Mouse (Mus musculus): ENCODE data around the gene Igsf21. TPM values are rescaled to one million over a fixed set of nuclear protein-coding genes. Genes with fewer than 3 reads are reported as not detected.

Gene Igsf21
- polyA plus RNA-seq, 1 experiment from 2014 or later = 1.2 TPM

DNA sequence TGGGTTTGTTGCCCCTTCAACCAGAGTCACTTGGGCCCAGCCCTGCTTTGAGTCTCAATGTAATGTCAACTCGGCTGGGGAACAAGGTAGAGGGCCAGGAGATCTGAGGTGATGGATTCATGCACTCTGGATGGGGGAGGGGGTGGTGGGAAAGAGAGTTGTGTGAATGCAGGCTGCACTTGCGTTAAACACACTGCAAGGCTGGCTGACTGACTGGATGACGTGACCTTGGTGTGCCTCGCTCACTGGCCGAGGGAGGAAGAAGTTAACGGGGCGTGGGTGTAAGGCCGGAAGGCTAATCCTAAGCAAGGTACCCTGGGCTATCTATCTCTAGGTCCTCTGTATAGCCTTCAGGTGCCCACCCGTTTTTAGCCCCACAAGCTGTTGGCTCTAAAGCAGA lies 31.4 kb downstream of the Igsf21 start:
- H3K27ac ChIP-seq (replicated peaks) = no peak overlapping the region
- no peak for ATAC-seq (ENCODE audit: insufficient number of reproducible peaks, low FRiP score, low TSS enrichment, low read depth)
- H3K4me2 ChIP-seq (replicated peaks) = no peak overlapping the region
- WGBS = 64% methylated on average over 9 of the region's 9 CpGs
- H3K9ac ChIP-seq = no peak overlapping the region
- no peaks in the 10 kb centered on the region for H3K36me3 ChIP-seq
- no peak overlapping the region for H3K4me3 ChIP-seq (replicated peaks)
- H3K9me3 ChIP-seq (replicated peaks) = no peaks in the 10 kb centered on the region
- H3K4me1 ChIP-seq = no peaks in the 10 kb centered on the region
- H3K27me3 ChIP-seq = peaks cover 5% of the 10 kb centered on the region; the same call in 1 of the 2 replicates

DNA sequence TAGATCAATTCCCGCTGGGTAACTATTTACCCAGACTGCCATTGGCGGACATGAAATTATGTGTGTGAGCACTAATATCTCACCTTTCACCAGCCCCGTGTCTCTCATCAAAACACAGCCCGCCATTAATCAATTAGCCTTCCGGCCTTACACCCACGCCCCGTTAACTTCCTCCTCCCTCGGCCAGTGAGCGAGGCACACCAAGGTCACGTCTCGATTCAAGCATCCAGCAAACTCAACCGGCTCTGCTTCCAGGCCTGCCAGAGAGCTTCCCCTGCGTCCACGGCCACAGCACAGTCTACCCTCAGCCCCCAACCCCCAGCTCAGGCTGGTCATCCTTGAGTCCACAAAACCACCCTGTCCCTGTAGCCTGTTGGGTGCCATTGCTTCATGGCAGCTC lies 32.2 kb downstream of the Igsf21 start:
- 42% methylated on average over 14 of the region's 14 CpGs for WGBS
- no peaks in the 10 kb centered on the region for H3K9me3 ChIP-seq (replicated peaks)
- no peak overlapping the region for H3K4me2 ChIP-seq (replicated peaks)
- H3K4me1 ChIP-seq = no peaks in the 10 kb centered on the region
- ATAC-seq (ENCODE audit: insufficient number of reproducible peaks, low FRiP score, low TSS enrichment, low read depth) = no peak
- 0 out of 2 replicates have a peak, but pooled peaks cover 2% of the 10 kb centered on the region for H3K27me3 ChIP-seq
- H3K9ac ChIP-seq = no peak overlapping the region
- H3K4me3 ChIP-seq (replicated peaks) = no peak overlapping the region
- no peaks in the 10 kb centered on the region for H3K36me3 ChIP-seq
- no peak overlapping the region for H3K27ac ChIP-seq (replicated peaks)

DNA sequence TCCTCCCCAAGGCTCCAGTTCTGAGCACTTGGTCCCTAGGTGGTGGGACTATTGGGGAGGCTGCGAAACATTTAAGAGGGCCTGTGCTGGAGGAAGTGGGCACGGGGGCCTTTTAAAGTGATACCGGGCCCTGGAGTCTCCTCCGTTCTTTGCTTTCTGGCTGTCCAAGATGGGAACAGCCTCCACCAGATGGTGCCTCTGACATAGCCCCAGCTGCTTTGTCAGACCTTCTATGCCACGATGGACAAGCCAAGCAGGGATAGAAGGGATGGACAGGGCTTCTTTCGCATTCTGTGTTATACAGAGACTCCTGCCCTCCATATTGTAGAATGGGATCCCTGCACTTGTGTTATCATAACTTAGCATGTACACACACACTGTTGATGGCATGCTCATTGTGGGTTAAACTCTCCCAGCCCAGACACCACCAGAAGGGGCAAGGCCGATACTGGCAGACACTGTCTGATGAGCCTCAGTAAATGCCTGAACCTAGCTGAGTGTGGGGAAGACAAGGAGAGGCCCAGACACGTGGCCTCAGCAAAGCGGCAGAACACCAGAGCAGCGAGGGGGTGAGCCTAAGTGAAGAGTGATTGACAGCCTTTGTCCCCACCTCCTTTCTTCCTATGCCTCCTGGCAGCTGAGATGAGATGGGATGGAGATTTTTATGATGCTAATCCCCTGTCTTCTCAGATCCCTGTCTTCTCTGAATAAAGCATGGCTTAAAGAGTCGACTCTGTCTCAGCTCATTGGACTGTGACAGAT lies 36.3 kb downstream of the Igsf21 start:
- no peaks in the 10 kb centered on the region for H3K9me3 ChIP-seq (replicated peaks)
- H3K4me2 ChIP-seq (replicated peaks) = no peak overlapping the region
- no peaks in the 10 kb centered on the region for H3K36me3 ChIP-seq
- H3K9ac ChIP-seq = no peak overlapping the region
- ATAC-seq (ENCODE audit: insufficient number of reproducible peaks, low FRiP score, low TSS enrichment, low read depth) = no peak
- no peak overlapping the region for H3K27ac ChIP-seq (replicated peaks)
- no peak overlapping the region for H3K4me3 ChIP-seq (replicated peaks)
- no peaks in the 10 kb centered on the region for H3K27me3 ChIP-seq
- no peaks in the 10 kb centered on the region for H3K4me1 ChIP-seq
- WGBS = 66% methylated on average over 11 of the region's 11 CpGs

DNA sequence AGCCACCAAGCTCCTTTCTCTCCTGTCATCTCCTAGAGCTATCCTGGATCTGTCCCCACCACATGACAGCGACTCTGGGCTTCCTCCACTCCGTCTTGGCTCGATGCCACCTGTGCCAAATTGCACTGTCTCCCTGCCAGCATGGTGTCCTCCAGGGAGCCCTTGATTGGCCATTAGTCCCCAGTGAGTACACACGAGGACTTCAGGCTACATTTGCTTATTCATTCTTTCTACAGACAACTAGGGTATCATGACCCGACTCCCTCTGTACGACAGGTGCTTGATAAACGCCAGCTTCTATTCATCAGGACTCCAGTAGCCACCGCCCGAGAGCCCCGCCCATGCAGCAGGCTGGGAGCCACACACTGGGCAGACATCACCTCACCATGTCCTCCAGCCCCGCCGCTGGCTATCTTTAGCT lies 40.8 kb downstream of the Igsf21 start:
- no peak for ATAC-seq (ENCODE audit: insufficient number of reproducible peaks, low FRiP score, low TSS enrichment, low read depth)
- Histone ChIP-seq H3K27me3 (no peaks in the 10 kb centered on the region), H3K36me3 (no peaks in the 10 kb centered on the region), H3K27ac (replicated peaks) (no peak overlapping the region), H3K9ac (no peak overlapping the region), H3K4me1 (no peaks in the 10 kb centered on the region), H3K4me3 (replicated peaks) (no peak overlapping the region), H3K4me2 (replicated peaks) (no peak overlapping the region), H3K9me3 (replicated peaks) (no peaks in the 10 kb centered on the region)
- 63% methylated on average over 12 of the region's 12 CpGs for WGBS

DNA sequence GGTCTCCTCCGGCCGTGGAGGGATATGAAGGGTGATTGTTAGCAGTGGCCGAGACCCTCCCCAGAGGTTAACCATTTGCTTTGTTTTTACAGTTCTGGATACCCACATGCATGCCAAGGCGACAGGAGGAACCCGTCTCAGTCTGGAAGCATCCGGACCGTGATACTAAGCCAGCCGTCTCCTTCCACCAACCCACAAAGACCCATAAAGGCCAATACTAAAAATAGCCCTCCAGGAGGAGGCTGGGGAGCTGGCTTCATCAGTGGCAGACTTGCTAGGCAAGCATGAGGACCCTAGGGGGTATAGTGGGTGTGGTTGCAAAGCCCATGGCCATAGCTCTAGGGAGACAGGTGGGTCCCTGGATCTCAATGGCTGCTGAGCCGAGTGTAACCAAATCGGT lies 41.8 kb downstream of the Igsf21 start:
- H3K9ac ChIP-seq = no peak overlapping the region
- 81% methylated on average over 10 of the region's 10 CpGs for WGBS

DNA sequence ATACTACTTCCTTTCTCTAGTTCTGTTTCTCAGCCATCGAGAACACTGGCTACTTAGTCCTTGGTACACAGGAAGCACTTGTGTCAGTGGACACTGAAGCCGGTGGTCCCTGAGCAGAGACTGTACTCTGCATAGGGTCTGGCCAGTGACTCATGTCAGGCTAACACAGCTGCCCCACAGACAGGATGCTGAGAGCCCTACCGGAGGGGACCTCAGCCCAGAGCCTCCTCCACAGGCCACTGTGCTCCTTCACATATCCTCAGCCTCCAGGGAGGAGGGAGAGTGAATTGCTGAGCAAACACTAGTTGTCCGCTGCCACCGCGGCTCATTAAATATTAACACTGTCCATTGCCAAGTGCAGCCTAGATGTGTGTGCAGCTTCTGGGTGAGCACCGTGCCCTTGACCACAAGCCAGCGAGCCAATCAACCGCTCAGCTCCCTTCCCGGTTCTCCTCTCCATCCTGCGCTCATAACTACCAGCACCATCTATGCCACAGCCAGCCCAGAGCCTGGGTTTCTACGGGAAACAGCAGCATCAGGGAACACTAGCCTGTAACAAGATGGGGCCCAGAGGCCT lies 42.8 kb downstream of the Igsf21 start:
- ATAC-seq (ENCODE audit: insufficient number of reproducible peaks, low FRiP score, low TSS enrichment, low read depth) = no peak
- Histone ChIP-seq H3K27ac (replicated peaks) (no peak overlapping the region), H3K4me3 (replicated peaks) (no peak overlapping the region), H3K4me1 (no peaks in the 10 kb centered on the region), H3K4me2 (replicated peaks) (no peak overlapping the region), H3K9ac (no peak overlapping the region), H3K9me3 (replicated peaks) (no peaks in the 10 kb centered on the region), H3K27me3 (no peaks in the 10 kb centered on the region), H3K36me3 (no peaks in the 10 kb centered on the region)
- WGBS = 82% methylated on average over 12 of the region's 12 CpGs

More for the DNA sequence above, 41.8 kb downstream of the Igsf21 start:
- Histone ChIP-seq H3K36me3 (no peaks in the 10 kb centered on the region), H3K4me2 (replicated peaks) (no peak overlapping the region), H3K4me1 (no peaks in the 10 kb centered on the region), H3K27ac (replicated peaks) (no peak overlapping the region), H3K4me3 (replicated peaks) (no peak overlapping the region), H3K27me3 (no peaks in the 10 kb centered on the region), H3K9me3 (replicated peaks) (no peaks in the 10 kb centered on the region)
- no peak for ATAC-seq (ENCODE audit: insufficient number of reproducible peaks, low FRiP score, low TSS enrichment, low read depth)

GRCm38 (mm10) chr4:140202196-140202595 lies 44.4 kb downstream of the Igsf21 start:
- WGBS = 32% methylated on average over 6 of the region's 6 CpGs

DNA sequence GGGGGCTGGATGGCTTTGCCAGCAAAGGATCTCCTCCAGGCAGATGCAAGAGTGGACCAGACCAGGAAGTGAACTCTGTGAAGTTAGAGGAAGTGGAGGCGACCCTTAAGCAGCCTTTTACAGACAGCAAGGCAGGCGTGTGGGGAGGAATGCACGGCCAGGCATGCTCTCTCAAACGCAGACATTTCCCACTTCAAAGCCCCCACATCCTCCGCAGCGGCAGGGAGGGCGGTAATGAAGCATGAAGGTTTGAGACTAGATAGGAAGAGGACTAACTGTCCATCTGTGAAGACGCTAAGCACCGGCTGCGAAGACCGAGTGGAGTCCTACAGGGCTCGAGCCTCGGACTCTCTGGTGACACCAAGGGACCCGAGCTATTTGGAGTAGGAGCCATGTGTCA lies 46.3 kb downstream of the Igsf21 start:
- Histone ChIP-seq H3K27ac (replicated peaks) (no peak overlapping the region), H3K4me1 (no peaks in the 10 kb centered on the region), H3K36me3 (no peaks in the 10 kb centered on the region), H3K27me3 (no peaks in the 10 kb centered on the region), H3K4me2 (replicated peaks) (no peak overlapping the region), H3K9ac (no peak overlapping the region), H3K4me3 (replicated peaks) (no peak overlapping the region), H3K9me3 (replicated peaks) (no peaks in the 10 kb centered on the region)
- no peak for ATAC-seq (ENCODE audit: insufficient number of reproducible peaks, low FRiP score, low TSS enrichment, low read depth)
- 63% methylated on average over 14 of the region's 14 CpGs for WGBS

More at GRCm38 (mm10) chr4:140202196-140202595, 44.4 kb downstream of the Igsf21 start:
- no peak for ATAC-seq (ENCODE audit: insufficient number of reproducible peaks, low FRiP score, low TSS enrichment, low read depth)
- no peaks in the 10 kb centered on the region for H3K4me1 ChIP-seq
- H3K9ac ChIP-seq = no peak overlapping the region
- no peak overlapping the region for H3K4me2 ChIP-seq (replicated peaks)
- no peaks in the 10 kb centered on the region for H3K9me3 ChIP-seq (replicated peaks)
- H3K4me3 ChIP-seq (replicated peaks) = no peak overlapping the region
- no peaks in the 10 kb centered on the region for H3K36me3 ChIP-seq
- no peaks in the 10 kb centered on the region for H3K27me3 ChIP-seq
- no peak overlapping the region for H3K27ac ChIP-seq (replicated peaks)

DNA sequence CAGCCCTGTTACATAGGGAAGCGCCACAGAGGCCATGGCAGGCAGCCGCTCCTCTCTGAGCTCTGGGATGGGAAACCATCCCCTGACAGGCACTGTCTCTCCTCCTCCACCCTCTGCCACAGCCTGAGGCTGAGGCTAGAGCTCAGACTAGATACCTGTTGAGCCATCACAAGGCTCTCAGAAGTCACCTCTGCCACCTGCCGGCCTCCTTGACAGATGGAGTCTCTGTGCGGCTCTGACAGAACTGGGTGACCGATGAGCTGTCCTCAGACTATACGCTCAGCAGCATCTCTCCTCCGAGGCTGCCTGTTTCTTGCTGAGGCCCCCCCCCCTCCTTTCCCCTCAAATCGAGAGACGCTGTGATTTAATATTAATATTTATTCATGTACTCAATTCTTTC lies 49.9 kb downstream of the Igsf21 start:
- H3K27me3 ChIP-seq = no peaks in the 10 kb centered on the region
- WGBS = 56% methylated on average over 9 of the region's 9 CpGs
- H3K4me2 ChIP-seq (replicated peaks) = no peak overlapping the region
- H3K9me3 ChIP-seq (replicated peaks) = no peaks in the 10 kb centered on the region
- H3K36me3 ChIP-seq = no peaks in the 10 kb centered on the region
- no peak overlapping the region for H3K4me3 ChIP-seq (replicated peaks)
- H3K4me1 ChIP-seq = no peaks in the 10 kb centered on the region
- H3K9ac ChIP-seq = no peak overlapping the region
- ATAC-seq (ENCODE audit: insufficient number of reproducible peaks, low FRiP score, low TSS enrichment, low read depth) = no peak
- no peak overlapping the region for H3K27ac ChIP-seq (replicated peaks)

- Histone ChIP-seq H3K4me3 (replicated peaks) (no peak overlapping the region), H3K27ac (replicated peaks) (no peak overlapping the region), H3K27me3 (no peaks in the 10 kb centered on the region), H3K9ac (no peak overlapping the region), H3K4me2 (replicated peaks) (no peak overlapping the region), H3K9me3 (replicated peaks) (no peaks in the 10 kb centered on the region), H3K36me3 (no peaks in the 10 kb centered on the region), H3K4me1 (no peaks in the 10 kb centered on the region)
- WGBS = 71% methylated on average over 18 of the region's 18 CpGs
- no peak for ATAC-seq (ENCODE audit: insufficient number of reproducible peaks, low FRiP score, low TSS enrichment, low read depth)
These were observed 54.1 kb downstream of the Igsf21 start for GRCm38 (mm10) chr4:140192276-140193002.

- Histone ChIP-seq H3K36me3 (no peaks in the 10 kb centered on the region), H3K4me1 (no peaks in the 10 kb centered on the region), H3K4me2 (replicated peaks) (no peak overlapping the region), H3K9me3 (replicated peaks) (no peaks in the 10 kb centered on the region), H3K9ac (no peak overlapping the region), H3K4me3 (replicated peaks) (no peak overlapping the region), H3K27ac (replicated peaks) (no peak overlapping the region), H3K27me3 (no peaks in the 10 kb centered on the region)
- ATAC-seq (ENCODE audit: insufficient number of reproducible peaks, low FRiP score, low TSS enrichment, low read depth) = no peak
- WGBS = 86% methylated on average over 9 of the region's 9 CpGs
These were observed 57.0 kb downstream of the Igsf21 start for GRCm38 (mm10) chr4:140189601-140190000.

Data from embryonic facial prominence, embryonic 15.5 days (tissue).